Mouse (Mus musculus) monocyte, adult 2 months (primary cell): ENCODE results near the gene Sec63.
A peak's percentile ranks its signal among the peaks of the same experiment; 100 is the strongest.

Experiments
- DNase-seq, 2 experiments: peaks; one replicate each; pipeline ENCODE4 v3.0.0; 2022; ENCODE audit warnings: low spot score in 2 of 2, low read depth in 1 of 2

Sec63 gene

GRCm38 (mm10) chr10:42862102-42862740, 100.9 kb downstream of the Sec63 start:
- DNase-seq = peak in 1 of 2 experiments; percentile 21

- no peak for DNase-seq
These were observed 101.5 kb downstream of the Sec63 start for GRCm38 (mm10) chr10:42862806-42863205.

GRCm38 (mm10) chr10:42863621-42864391, 102.5 kb downstream of the Sec63 start:
- no peak for DNase-seq

GRCm38 (mm10) chr10:42864696-42865095, 103.4 kb downstream of the Sec63 start:
- no peak for DNase-seq

- DNase-seq = no peak
These were observed 107.1 kb downstream of the Sec63 start for GRCm38 (mm10) chr10:42868416-42868815.

- no peak for DNase-seq
These were observed 108.2 kb downstream of the Sec63 start for GRCm38 (mm10) chr10:42869467-42869866.

GRCm38 (mm10) chr10:42872269-42873010, 111.1 kb downstream of the Sec63 start:
- no peak for DNase-seq

GRCm38 (mm10) chr10:42873077-42873595, 111.8 kb downstream of the Sec63 start:
- DNase-seq = no peak

GRCm38 (mm10) chr10:42876172-42876571, 114.9 kb downstream of the Sec63 start:
- DNase-seq = no peak

- DNase-seq = no peak
These were observed 118.0 kb downstream of the Sec63 start for GRCm38 (mm10) chr10:42879269-42879681.

- DNase-seq = no peak
These were observed 118.4 kb downstream of the Sec63 start for GRCm38 (mm10) chr10:42879682-42880081.
